Mouse (Mus musculus) C2C12 (cell line): ENCODE data around the gene Rph3al.

Experiments used
- CEBPB ChIP-seq: IDR thresholded peaks from one replicate; pipeline ENCODE4 v1.6.1; 2011; ENCODE audit warnings: low read depth, mild to moderate bottlenecking, control low read depth, moderate library complexity
- CTCF ChIP-seq: IDR thresholded peaks from one replicate; pipeline ENCODE4 v1.5.1; 2011; ENCODE audit not compliant: control insufficient read depth, insufficient read depth, insufficient read length

- no peak for TF ChIP-seq CTCF
- no peak for TF ChIP-seq CEBPB
These were observed 11.6 kb downstream of the Rph3al start for GRCm38 (mm10) chr11:75926431-75927312.
